Mouse (Mus musculus): Measurements from ENCODE around the gene Ece1.
"Not testable (repeated sequence)": the region's sequence is repeated elsewhere in the genome, so short reads cannot be mapped to it uniquely, and the experiment has no call there.

Gene Ece1

GRCm38 (mm10) chr4:137941871-137942781 is 80.1 kb downstream of the Ece1 start:
- no peak for DNase-seq (ENCODE audit: low read depth, low spot score)

GRCm38 (mm10) chr4:137942782-137943486 is 80.9 kb downstream of the Ece1 start:
- DNase-seq (ENCODE audit: low read depth, low spot score): no peak

- DNase-seq (ENCODE audit: low read depth, low spot score): no peak
Measured at GRCm38 (mm10) chr4:137943540-137943939, 81.5 kb downstream of the Ece1 start.

DNA sequence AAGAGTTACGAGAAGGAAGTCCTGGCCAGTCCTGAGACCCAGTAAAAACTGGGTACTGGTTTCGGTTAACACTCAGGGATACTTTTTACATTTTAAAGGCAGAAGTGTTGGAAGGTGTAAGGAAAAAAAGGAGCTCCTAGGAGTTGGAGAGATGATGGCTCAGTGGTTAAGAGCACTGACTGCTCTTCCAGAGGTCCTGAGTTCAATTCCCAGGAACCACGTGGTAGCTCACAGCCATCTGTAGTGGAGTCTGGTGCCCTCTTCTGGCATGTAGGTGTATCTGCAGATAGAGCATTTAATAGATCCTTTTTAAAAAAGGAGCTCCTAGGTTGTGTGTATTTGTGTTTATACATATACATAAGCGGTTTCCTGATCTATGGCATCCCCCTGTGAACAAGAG is 83.3 kb downstream of the Ece1 start:
- no peak for DNase-seq (ENCODE audit: low read depth, low spot score)

DNA sequence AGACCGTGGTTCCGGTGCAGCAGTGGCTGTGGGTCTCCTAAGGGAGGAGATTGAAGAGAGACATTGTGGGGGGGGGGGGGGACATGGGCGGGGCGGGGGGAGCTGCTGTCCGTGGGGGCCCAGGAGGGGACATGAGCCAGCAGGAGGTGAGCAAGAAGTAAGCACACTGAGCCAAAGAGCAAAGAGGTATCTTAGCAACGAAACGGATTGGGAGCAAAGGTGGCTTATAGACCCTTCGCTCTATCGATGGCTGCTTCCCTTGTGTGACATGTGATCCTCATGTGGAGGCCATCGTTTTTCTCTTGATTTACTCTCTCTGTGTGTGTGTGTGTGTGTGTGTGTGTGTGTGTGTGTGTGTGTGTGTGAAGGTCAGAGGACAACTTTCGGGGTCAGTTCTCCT is 84.4 kb downstream of the Ece1 start:
- DNase-seq (ENCODE audit: low read depth, low spot score): no peak

GRCm38 (mm10) chr4:137952840-137953239 is 90.8 kb downstream of the Ece1 start:
- no peak for DNase-seq (ENCODE audit: low read depth, low spot score)

DNA sequence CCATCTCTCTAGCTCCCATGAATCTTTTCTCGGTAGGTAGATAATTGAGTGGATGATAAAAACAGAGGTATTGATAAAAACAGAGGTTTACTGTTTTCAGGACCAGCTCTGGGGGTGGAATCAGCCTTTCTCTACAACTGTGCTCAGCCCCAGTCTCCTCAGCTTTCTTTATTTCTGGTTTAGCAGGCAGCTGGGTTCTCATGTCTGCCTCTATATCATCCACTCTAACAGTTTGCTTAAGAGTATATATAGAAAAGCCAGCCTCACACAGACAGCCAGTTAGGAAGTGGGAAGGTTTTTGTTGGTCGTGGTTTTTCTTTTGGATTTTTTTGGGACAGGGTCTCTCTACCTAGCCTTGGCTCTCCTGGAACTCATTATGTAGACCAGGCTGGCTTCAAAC is 92.1 kb downstream of the Ece1 start:
- no peak for DNase-seq (ENCODE audit: low read depth, low spot score)

DNA sequence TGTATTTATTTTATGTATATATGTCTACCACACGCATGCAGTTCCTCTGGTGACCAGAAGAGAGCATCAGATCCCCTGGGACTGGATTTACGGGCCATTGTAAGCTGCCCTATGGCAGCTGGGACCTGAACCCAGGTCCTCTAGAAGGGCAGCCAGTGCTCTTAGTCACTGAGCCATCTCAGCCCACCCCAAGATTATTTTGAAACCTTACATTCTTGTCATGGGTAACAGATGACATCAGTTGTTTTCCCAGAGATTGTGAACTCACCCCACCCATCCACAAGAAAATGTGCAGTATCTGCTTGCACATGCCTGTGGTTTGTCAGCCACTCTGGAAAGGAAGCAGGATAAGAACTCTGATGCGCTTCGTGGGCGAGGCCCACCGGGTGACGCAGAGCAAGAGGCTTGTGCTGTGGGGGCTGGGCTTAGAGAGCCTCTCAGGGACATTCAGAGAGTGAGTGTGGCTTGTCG is 92.9 kb downstream of the Ece1 start:
- no peak for DNase-seq (ENCODE audit: low read depth, low spot score)

DNA sequence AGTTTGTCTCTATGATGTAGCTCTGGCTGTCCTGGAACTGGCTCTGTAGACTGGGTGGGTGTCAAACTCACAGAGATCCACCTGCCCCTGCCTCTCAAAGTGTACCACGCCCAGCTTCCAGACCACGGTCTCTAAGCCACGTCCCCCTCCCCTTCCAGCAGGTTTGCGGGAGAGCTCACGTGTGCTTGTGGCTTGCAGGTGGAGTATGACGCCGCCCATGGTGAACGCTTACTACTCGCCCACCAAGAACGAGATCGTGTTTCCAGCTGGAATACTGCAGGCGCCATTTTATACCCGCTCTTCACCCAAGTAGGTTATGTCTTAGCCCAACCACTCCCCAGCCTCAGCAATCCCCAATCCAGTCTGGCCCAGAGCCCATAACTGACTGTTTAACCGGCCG is 94.2 kb downstream of the Ece1 start:
- no peak for DNase-seq (ENCODE audit: low read depth, low spot score)

- no peak for DNase-seq (ENCODE audit: low read depth, low spot score)
Measured at GRCm38 (mm10) chr4:137959889-137960665, 98.0 kb downstream of the Ece1 start.

GRCm38 (mm10) chr4:137960757-137961156 is 98.7 kb downstream of the Ece1 start:
- no peak for DNase-seq (ENCODE audit: low read depth, low spot score)

- DNase-seq (ENCODE audit: low read depth, low spot score): no peak
Measured at GRCm38 (mm10) chr4:137962643-137963350, 100.8 kb downstream of the Ece1 start.

DNA sequence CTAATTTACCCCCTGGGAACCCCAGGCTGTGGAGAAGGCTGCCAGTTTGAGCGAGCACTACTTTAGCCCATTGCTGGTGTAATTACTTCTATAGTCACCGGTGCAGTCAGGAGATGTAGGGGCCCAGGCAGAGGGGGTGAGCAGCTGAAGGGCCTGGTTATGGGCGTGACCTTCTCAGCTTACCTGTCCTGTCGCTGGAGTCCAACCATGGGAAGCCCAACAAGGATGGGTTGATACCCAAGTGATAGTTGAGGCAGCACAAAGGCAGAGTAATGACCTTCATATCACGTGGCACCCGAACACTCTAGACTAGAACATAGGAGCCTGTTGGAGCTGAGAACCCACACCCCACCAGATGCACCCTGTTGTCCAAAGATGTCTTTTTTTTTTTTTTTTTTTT is 101.4 kb downstream of the Ece1 start:
- no peak for DNase-seq (ENCODE audit: low read depth, low spot score)

DNA sequence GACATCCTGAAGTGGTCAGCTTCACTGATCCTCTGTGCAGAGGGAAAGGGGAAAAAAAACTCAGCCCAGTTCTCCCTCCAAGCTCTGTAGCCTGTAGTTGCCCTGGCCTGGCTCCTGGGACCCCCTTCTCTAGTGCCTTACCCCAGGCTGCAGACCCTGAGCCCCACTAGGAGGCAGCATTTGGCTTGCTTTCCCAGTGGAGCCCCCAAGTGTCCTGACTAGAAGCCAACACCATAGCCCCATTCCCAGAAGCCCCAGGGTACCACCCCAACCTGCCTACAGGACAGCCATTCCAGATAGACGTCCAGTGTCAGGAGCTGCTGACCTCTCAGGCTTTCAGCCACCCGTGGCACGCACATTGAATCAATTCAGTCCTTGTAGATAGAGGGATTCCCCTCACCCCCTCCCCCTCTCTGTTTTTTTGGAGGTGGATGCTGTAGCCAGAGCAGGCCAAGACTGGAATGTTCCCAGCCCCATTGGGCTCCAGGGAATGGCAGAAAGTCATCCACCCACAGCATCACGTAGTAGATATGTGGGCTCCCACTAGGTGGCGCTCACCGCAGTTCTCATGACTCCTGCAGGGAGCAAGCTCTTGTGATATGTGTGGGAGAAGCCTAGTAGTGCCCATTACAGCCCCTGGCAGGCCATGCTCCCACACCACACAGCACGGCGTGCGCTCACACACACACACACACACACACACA is 102.0 kb downstream of the Ece1 start:
- no peak for DNase-seq (ENCODE audit: low read depth, low spot score)

GRCm38 (mm10) chr4:137964585-137964930 is 102.5 kb downstream of the Ece1 start:
- no peak for DNase-seq (ENCODE audit: low read depth, low spot score)

- peak; percentile 49 for DNase-seq (ENCODE audit: low read depth, low spot score)
Measured at GRCm38 (mm10) chr4:137968203-137968602, 106.2 kb downstream of the Ece1 start.

- not testable (repeated sequence) for DNase-seq (ENCODE audit: low read depth, low spot score)
Measured at GRCm38 (mm10) chr4:137970623-137971199, 108.7 kb downstream of the Ece1 start.

DNA sequence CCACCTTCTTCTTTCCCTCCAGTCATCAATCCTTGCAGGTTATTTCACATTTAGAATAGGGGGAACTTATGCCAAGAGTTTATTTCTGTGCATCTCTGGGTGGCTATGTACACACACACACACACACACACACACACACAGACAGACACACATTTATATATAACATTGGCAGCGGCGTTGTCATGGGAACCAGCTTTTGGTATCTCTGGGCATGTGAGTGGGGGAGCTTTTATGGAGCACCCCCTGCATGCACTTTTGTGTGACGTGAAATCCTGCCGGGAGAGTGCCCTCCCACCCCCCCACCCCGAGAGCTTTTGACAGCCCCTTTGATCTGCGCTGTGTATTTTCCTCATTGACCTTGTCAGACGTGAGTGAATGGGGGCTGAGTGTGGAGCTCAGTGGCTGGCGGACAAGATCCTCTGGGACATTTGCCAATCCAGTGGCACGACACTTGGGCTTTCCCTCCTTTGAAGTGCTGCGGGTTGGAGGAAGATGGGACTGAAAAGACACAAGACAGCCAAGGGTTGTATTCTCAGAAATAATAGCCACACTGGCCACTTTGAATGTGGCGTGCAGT is 112.9 kb downstream of the Ece1 start:
- not testable (repeated sequence) for DNase-seq (ENCODE audit: low read depth, low spot score)

GRCm38 (mm10) chr4:137979066-137979644 is 117.1 kb downstream of the Ece1 start:
- not testable (repeated sequence) for DNase-seq (ENCODE audit: low read depth, low spot score)

- DNase-seq (ENCODE audit: low read depth, low spot score): no peak
Measured at GRCm38 (mm10) chr4:137982869-137983268, 120.8 kb downstream of the Ece1 start.

All from brain, embryonic 18.5 days (tissue).